Mouse (Mus musculus): ENCODE data around the gene Pde10a.

Gene Pde10a

GRCm38 (mm10) chr17:8757576-8757975, 232.4 kb downstream of the Pde10a start:
- DNase-seq (ENCODE audit: low read depth), result no peak

- DNase-seq (ENCODE audit: low read depth), result no peak
Measured at GRCm38 (mm10) chr17:8763248-8763647, 238.1 kb downstream of the Pde10a start.

- no peak for DNase-seq (ENCODE audit: low read depth)
Measured at GRCm38 (mm10) chr17:8765987-8766576, 240.9 kb downstream of the Pde10a start.

- no peak for DNase-seq (ENCODE audit: low read depth)
Measured at GRCm38 (mm10) chr17:8769155-8769554, 244.0 kb downstream of the Pde10a start.

- DNase-seq (ENCODE audit: low read depth), result no peak
Measured at GRCm38 (mm10) chr17:8773391-8773790, 248.2 kb downstream of the Pde10a start.

- DNase-seq (ENCODE audit: low read depth), result no peak
Measured at GRCm38 (mm10) chr17:8774301-8774700, 249.1 kb downstream of the Pde10a start.

- DNase-seq (ENCODE audit: low read depth), result no peak
Measured at GRCm38 (mm10) chr17:8775571-8776161, 250.5 kb downstream of the Pde10a start.

GRCm38 (mm10) chr17:8777710-8778109, 252.5 kb downstream of the Pde10a start:
- no peak for DNase-seq (ENCODE audit: low read depth)

GRCm38 (mm10) chr17:8778839-8779238, 253.7 kb downstream of the Pde10a start:
- DNase-seq (ENCODE audit: low read depth), result no peak

GRCm38 (mm10) chr17:8780484-8780883, 255.3 kb downstream of the Pde10a start:
- peak; percentile 40 for DNase-seq (ENCODE audit: low read depth)

GRCm38 (mm10) chr17:8781040-8781439, 255.9 kb downstream of the Pde10a start:
- no peak for DNase-seq (ENCODE audit: low read depth)

- DNase-seq (ENCODE audit: low read depth), result peak; percentile 39
Measured at GRCm38 (mm10) chr17:8781576-8781975, 256.4 kb downstream of the Pde10a start.

GRCm38 (mm10) chr17:8785908-8786307, 260.7 kb downstream of the Pde10a start:
- no peak for DNase-seq (ENCODE audit: low read depth)

- DNase-seq (ENCODE audit: low read depth), result no peak
Measured at GRCm38 (mm10) chr17:8786484-8786883, 261.3 kb downstream of the Pde10a start.

GRCm38 (mm10) chr17:8787762-8788161, 262.6 kb downstream of the Pde10a start:
- no peak for DNase-seq (ENCODE audit: low read depth)

GRCm38 (mm10) chr17:8791561-8791960, 266.4 kb downstream of the Pde10a start:
- DNase-seq (ENCODE audit: low read depth), result no peak

- no peak for DNase-seq (ENCODE audit: low read depth)
Measured at GRCm38 (mm10) chr17:8792611-8793010, 267.4 kb downstream of the Pde10a start.

GRCm38 (mm10) chr17:8797624-8798023, 272.5 kb downstream of the Pde10a start:
- no peak for DNase-seq (ENCODE audit: low read depth)

GRCm38 (mm10) chr17:8798531-8799295, 273.5 kb downstream of the Pde10a start:
- DNase-seq (ENCODE audit: low read depth), result no peak

GRCm38 (mm10) chr17:8799296-8799731, 274.1 kb downstream of the Pde10a start:
- no peak for DNase-seq (ENCODE audit: low read depth)

GRCm38 (mm10) chr17:8799914-8800420, 274.8 kb downstream of the Pde10a start:
- DNase-seq (ENCODE audit: low read depth), result no peak

GRCm38 (mm10) chr17:8800478-8801082, 275.4 kb downstream of the Pde10a start:
- DNase-seq (ENCODE audit: low read depth), result no peak

Data from fibroblast of lung, adult 2 months (primary cell).